Mouse (Mus musculus): ENCODE measurements at regions not wholly inside any gene's neighbourhood (a gene's known extent, or its start where the extent isn't known, plus 50 kb on each side); places are given as distances from the start of the nearest gene placed in this dataset.

DNA sequence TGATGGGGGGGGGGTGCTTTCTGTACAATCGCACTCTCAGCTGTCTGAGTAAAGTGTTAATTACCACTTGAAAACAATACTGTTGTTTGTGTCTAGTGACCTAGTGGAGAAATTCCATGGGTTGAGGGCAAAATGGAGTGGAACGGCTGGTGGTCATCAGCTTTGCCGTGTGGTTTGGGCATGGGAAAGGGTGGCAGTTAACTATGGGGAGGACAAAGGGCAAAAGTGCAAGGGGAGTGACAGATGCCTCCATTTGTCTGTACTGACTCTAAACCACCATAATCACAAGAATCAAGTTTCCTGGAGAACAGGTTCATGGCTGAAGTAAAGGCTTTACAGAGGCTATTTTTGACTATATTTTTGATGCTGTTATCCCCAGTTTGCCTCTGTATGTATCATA is 294.0 kb upstream of the Slc30a5 start:
- TF ChIP-seq CTCF (IDR thresholded peaks at IDR 0.05; ENCODE audit: low read depth, low read length) (no peak), TAL1 (conservative IDR thresholded peaks at IDR 0.05; ENCODE audit: low read depth, low read length) (no peak), GATA2 (IDR thresholded peaks at IDR 0.05; ENCODE audit: borderline replicate concordance, low read depth, low read length) (no peak), GATA1 (IDR thresholded peaks at IDR 0.05; ENCODE audit: borderline replicate concordance, low read length) (no peak), POLR2AphosphoS5 (IDR thresholded peaks at IDR 0.05; ENCODE audit: insufficient replicate concordance, low read depth, low read length) (no peak)

All from G1E (cell line).